Mouse (Mus musculus): ENCODE measurements at regions not wholly inside any gene's neighbourhood (a gene's known extent, or its start where the extent isn't known, plus 50 kb on each side); places are given as distances from the start of the nearest gene placed in this dataset.

- no peak overlapping the region for H3K4me2 ChIP-seq (ENCODE audit: low read length)
- no peak overlapping the region for H3K4me3 ChIP-seq (ENCODE audit: control insufficient read depth in 1 of 2, insufficient read depth in 1 of 2, low read depth in 1 of 2, low read length in 2 of 2)
- WGBS: 71% methylated on average over 5 of the region's 5 CpGs
- H3K9me3 ChIP-seq (ENCODE audit: control insufficient read depth, low read length): no peaks in the 10 kb centered on the region
- no peak overlapping the region for H3K27ac ChIP-seq (replicated peaks in 1 of 2; ENCODE audit: control insufficient read depth in 1 of 2, insufficient read depth in 1 of 2, low read depth in 2 of 2, low read length in 2 of 2)
- no peaks in the 10 kb centered on the region for H3K27me3 ChIP-seq (ENCODE audit: control insufficient read depth, insufficient read depth, low read length)
- no peak overlapping the region for H3K9ac ChIP-seq (ENCODE audit: low read length)
- no peak for ATAC-seq (ENCODE audit: insufficient number of reproducible peaks, insufficient read depth, low FRiP score, low read depth)
- H3K36me3 ChIP-seq (ENCODE audit: control insufficient read depth, insufficient read depth, low read length): no peaks in the 10 kb centered on the region
- no peaks in the 10 kb centered on the region for H3K4me1 ChIP-seq (ENCODE audit: control insufficient read depth in 2 of 2, insufficient read depth in 2 of 2, low read length in 2 of 2)
Measured at GRCm38 (mm10) chr3:113950501-113950900, 79.8 kb upstream of the Col11a1 start.

- H3K27ac ChIP-seq (replicated peaks in 1 of 2; ENCODE audit: control insufficient read depth in 1 of 2, insufficient read depth in 1 of 2, low read depth in 2 of 2, low read length in 2 of 2): no peak overlapping the region
- no peaks in the 10 kb centered on the region for H3K4me1 ChIP-seq (ENCODE audit: control insufficient read depth in 2 of 2, insufficient read depth in 2 of 2, low read length in 2 of 2)
- no peak for ATAC-seq (ENCODE audit: insufficient number of reproducible peaks, insufficient read depth, low FRiP score, low read depth)
- no peak overlapping the region for H3K4me3 ChIP-seq (ENCODE audit: control insufficient read depth in 1 of 2, insufficient read depth in 1 of 2, low read depth in 1 of 2, low read length in 2 of 2)
- WGBS: 54% methylated on average over 2 of the region's 2 CpGs
- H3K4me2 ChIP-seq (ENCODE audit: low read length): no peak overlapping the region
- H3K9me3 ChIP-seq (ENCODE audit: control insufficient read depth, low read length): no peaks in the 10 kb centered on the region
- no peaks in the 10 kb centered on the region for H3K36me3 ChIP-seq (ENCODE audit: control insufficient read depth, insufficient read depth, low read length)
- no peaks in the 10 kb centered on the region for H3K27me3 ChIP-seq (ENCODE audit: control insufficient read depth, insufficient read depth, low read length)
- no peak overlapping the region for H3K9ac ChIP-seq (ENCODE audit: low read length)
Measured at GRCm38 (mm10) chr3:113952468-113952867, 77.9 kb upstream of the Col11a1 start.

- Histone ChIP-seq H3K27me3 (ENCODE audit: control insufficient read depth, insufficient read depth, low read length) (no peaks in the 10 kb centered on the region), H3K36me3 (ENCODE audit: control insufficient read depth, insufficient read depth, low read length) (no peaks in the 10 kb centered on the region), H3K27ac (replicated peaks in 1 of 2; ENCODE audit: control insufficient read depth in 1 of 2, insufficient read depth in 1 of 2, low read depth in 2 of 2, low read length in 2 of 2) (no peak overlapping the region), H3K4me3 (ENCODE audit: control insufficient read depth in 1 of 2, insufficient read depth in 1 of 2, low read depth in 1 of 2, low read length in 2 of 2) (no peak overlapping the region), H3K4me1 (ENCODE audit: control insufficient read depth in 2 of 2, insufficient read depth in 2 of 2, low read length in 2 of 2) (no peaks in the 10 kb centered on the region), H3K4me2 (ENCODE audit: low read length) (no peak overlapping the region), H3K9ac (ENCODE audit: low read length) (no peak overlapping the region), H3K9me3 (ENCODE audit: control insufficient read depth, low read length) (no peaks in the 10 kb centered on the region)
- no peak for ATAC-seq (ENCODE audit: insufficient number of reproducible peaks, insufficient read depth, low FRiP score, low read depth)
- 89% methylated on average over 1 of the region's 1 CpGs for WGBS
Measured at GRCm38 (mm10) chr3:113953113-113953512, 77.2 kb upstream of the Col11a1 start.

- ATAC-seq (ENCODE audit: insufficient number of reproducible peaks, insufficient read depth, low FRiP score, low read depth): no peak
- no peak overlapping the region for H3K4me2 ChIP-seq (ENCODE audit: low read length)
- no peak overlapping the region for H3K4me3 ChIP-seq (ENCODE audit: control insufficient read depth in 1 of 2, insufficient read depth in 1 of 2, low read depth in 1 of 2, low read length in 2 of 2)
- no peaks in the 10 kb centered on the region for H3K27me3 ChIP-seq (ENCODE audit: control insufficient read depth, insufficient read depth, low read length)
- H3K9me3 ChIP-seq (ENCODE audit: control insufficient read depth, low read length): no peaks in the 10 kb centered on the region
- no peak overlapping the region for H3K9ac ChIP-seq (ENCODE audit: low read length)
- no peak overlapping the region for H3K27ac ChIP-seq (replicated peaks in 1 of 2; ENCODE audit: control insufficient read depth in 1 of 2, insufficient read depth in 1 of 2, low read depth in 2 of 2, low read length in 2 of 2)
- no peaks in the 10 kb centered on the region for H3K36me3 ChIP-seq (ENCODE audit: control insufficient read depth, insufficient read depth, low read length)
- H3K4me1 ChIP-seq (ENCODE audit: control insufficient read depth in 2 of 2, insufficient read depth in 2 of 2, low read length in 2 of 2): no peaks in the 10 kb centered on the region
Measured at GRCm38 (mm10) chr3:113954486-113954885, 75.9 kb upstream of the Col11a1 start.

GRCm38 (mm10) chr3:113960080-113960479, 70.3 kb upstream of the Col11a1 start:
- H3K4me3 ChIP-seq (ENCODE audit: control insufficient read depth in 1 of 2, insufficient read depth in 1 of 2, low read depth in 1 of 2, low read length in 2 of 2): no peak overlapping the region
- ATAC-seq (ENCODE audit: insufficient number of reproducible peaks, insufficient read depth, low FRiP score, low read depth): no peak
- no peaks in the 10 kb centered on the region for H3K36me3 ChIP-seq (ENCODE audit: control insufficient read depth, insufficient read depth, low read length)
- no peak overlapping the region for H3K9ac ChIP-seq (ENCODE audit: low read length)
- H3K27me3 ChIP-seq (ENCODE audit: control insufficient read depth, insufficient read depth, low read length): no peaks in the 10 kb centered on the region
- no peak overlapping the region for H3K27ac ChIP-seq (replicated peaks in 1 of 2; ENCODE audit: control insufficient read depth in 1 of 2, insufficient read depth in 1 of 2, low read depth in 2 of 2, low read length in 2 of 2)
- no peak overlapping the region for H3K4me2 ChIP-seq (ENCODE audit: low read length)
- H3K4me1 ChIP-seq (ENCODE audit: control insufficient read depth in 2 of 2, insufficient read depth in 2 of 2, low read length in 2 of 2): no peaks in the 10 kb centered on the region
- 57% methylated on average over 2 of the region's 2 CpGs for WGBS
- no peaks in the 10 kb centered on the region for H3K9me3 ChIP-seq (ENCODE audit: control insufficient read depth, low read length)
